ENCODE assay signal across 8 mouse cellular contexts in the genomic region with DNA sequence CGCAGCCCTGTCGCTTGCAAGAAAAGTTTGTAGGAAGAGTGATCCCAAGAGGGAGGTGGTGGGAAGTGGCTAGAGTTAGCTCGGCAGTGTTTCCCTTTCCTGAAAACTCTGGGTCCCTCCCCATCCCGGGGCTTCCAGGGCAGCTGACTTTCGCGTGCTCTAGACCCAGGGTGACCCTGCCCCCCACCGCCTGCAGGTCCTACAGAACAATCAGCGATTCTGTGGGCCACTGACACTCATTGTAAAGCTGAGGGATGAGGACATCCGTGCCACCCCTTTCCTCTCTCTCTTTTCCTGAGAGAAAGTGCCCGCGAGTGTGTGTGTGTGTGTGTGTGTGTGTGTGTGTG. TPM values are rescaled to one million over a fixed set of nuclear protein-coding genes. Genes with fewer than 3 reads are reported as not detected.
A peak's percentile ranks its signal among the peaks of the same experiment; 100 is the strongest.
DNase-seq lines count a peak whose midpoint lies in the region; ATAC-seq lines count a peak whose summit lies in the region.

No protein-coding gene starts in this region.

- H3K36me3 ChIP-seq in lung, embryonic 16.5 days (ENCODE audit: control insufficient read depth, insufficient read depth, low read length), result no peaks in the 10 kb centered on the region; the same call in 1 of the 2 replicates
- H3K36me3 ChIP-seq in hindbrain, embryonic 12.5 days, result no peaks in the 10 kb centered on the region
- no peaks in the 10 kb centered on the region for H3K36me3 ChIP-seq in liver, embryonic 15.5 days (replicated peaks)

- peak overlapping the region; percentile 96 for H3K27ac ChIP-seq in lung, embryonic 16.5 days (ENCODE audit: low read length)
- H3K27ac ChIP-seq in hindbrain, embryonic 12.5 days, result no peak overlapping the region
- H3K27ac ChIP-seq in liver, embryonic 15.5 days (replicated peaks), result peak overlapping the region; percentile 84

- no peaks in the 10 kb centered on the region for H3K27me3 ChIP-seq in lung, embryonic 16.5 days (ENCODE audit: control insufficient read depth, insufficient read depth, low read depth, low read length)
- H3K27me3 ChIP-seq in hindbrain, embryonic 12.5 days, result no peaks in the 10 kb centered on the region
- H3K27me3 ChIP-seq in liver, embryonic 15.5 days, result no peaks in the 10 kb centered on the region

- peaks cover 53% of the 10 kb centered on the region for H3K4me1 ChIP-seq in lung, embryonic 16.5 days (replicated peaks; ENCODE audit: control insufficient read depth, insufficient read depth, low read length)
- H3K4me1 ChIP-seq in hindbrain, embryonic 12.5 days, result peaks cover 52% of the 10 kb centered on the region
- H3K4me1 ChIP-seq in liver, embryonic 15.5 days (replicated peaks), result peaks cover 65% of the 10 kb centered on the region

- ATAC-seq in lung, embryonic 16.5 days (ENCODE audit: low read depth), result peak; percentile 21
- peak; percentile 30 for ATAC-seq in hindbrain, embryonic 12.5 days (ENCODE audit: low FRiP score)
- peak; percentile 43 for ATAC-seq in liver, embryonic 15.5 days (ENCODE audit: insufficient read depth)

- peak overlapping the region; percentile 77 for H3K4me2 ChIP-seq in lung, embryonic 16.5 days (ENCODE audit: low read depth, low read length)
- peak overlapping the region; percentile 89 for H3K4me2 ChIP-seq in hindbrain, embryonic 12.5 days (replicated peaks)
- H3K4me2 ChIP-seq in liver, embryonic 15.5 days, result peak overlapping the region; percentile 87

- H3K9me3 ChIP-seq in lung, embryonic 16.5 days (ENCODE audit: control insufficient read depth, low read length), result no peaks in the 10 kb centered on the region
- H3K9me3 ChIP-seq in hindbrain, embryonic 12.5 days (replicated peaks), result no peaks in the 10 kb centered on the region
- no peaks in the 10 kb centered on the region for H3K9me3 ChIP-seq in liver, embryonic 15.5 days (replicated peaks)

- DNase-seq in cerebellum, adult 18-20 months, result peak; percentile 14 to 15
- no peak for DNase-seq in cerebellum, adult 11 months
- no peak for DNase-seq in lung, postnatal 25 days (ENCODE audit: low spot score)
- peak; percentile 62 for DNase-seq in telencephalon, adult 2 months (ENCODE audit: low read depth, low spot score)
- DNase-seq in adrenal gland, adult (ENCODE audit: inconsistent age in 2 of 2, low spot score in 1 of 2), result no peak

- peak overlapping the region; percentile 91 for H3K9ac ChIP-seq in lung, embryonic 16.5 days (ENCODE audit: low read length)
- H3K9ac ChIP-seq in hindbrain, embryonic 12.5 days, result peak overlapping the region; percentile 72
- H3K9ac ChIP-seq in liver, embryonic 15.5 days, result peak overlapping the region; percentile 84

- under 1% methylated on average over 11 of the region's 11 CpGs for WGBS in lung, embryonic 16.5 days
- WGBS in hindbrain, embryonic 12.5 days, result 0% methylated on average over 11 of the region's 11 CpGs
- under 1% methylated on average over 11 of the region's 11 CpGs for WGBS in liver, embryonic 15.5 days (ENCODE audit: insufficient replicate concordance)

- H3K4me3 ChIP-seq in lung, embryonic 16.5 days (ENCODE audit: low read length), result peak overlapping the region; percentile 80
- peak overlapping the region; percentile 54 for H3K4me3 ChIP-seq in hindbrain, embryonic 12.5 days
- peak overlapping the region; percentile 78 for H3K4me3 ChIP-seq in liver, embryonic 15.5 days (replicated peaks)

RNA-seq across cellular contexts. Expression of gene Csrp1, which starts 9.5 kb away (rescaled TPM):
- 268 and 290 TPM in 2 replicates for polyA plus RNA-seq in lung, embryonic 16.5 days (2015; fragmentation: Nextera tagmentation; extraction: Ambion mirVana)
- 47.7 and 54.1 TPM in 2 replicates for polyA plus RNA-seq in hindbrain, embryonic 12.5 days (2016; fragmentation: Nextera tagmentation; extraction: Ambion mirVana)
- 32.7 and 33.8 TPM in 2 replicates for polyA plus RNA-seq in liver, embryonic 15.5 days (2015; fragmentation: Nextera tagmentation; extraction: Ambion mirVana)

RNA-seq across cellular contexts. Expression of gene Phlda3, which starts 36.6 kb away (rescaled TPM):
- polyA plus RNA-seq in lung, embryonic 16.5 days (2015; fragmentation: Nextera tagmentation; extraction: Ambion mirVana), result 62.8 and 63.2 TPM in 2 replicates
- polyA plus RNA-seq in hindbrain, embryonic 12.5 days (2016; fragmentation: Nextera tagmentation; extraction: Ambion mirVana), result 18.3 and 19.1 TPM in 2 replicates
- 6.2 and 6.7 TPM in 2 replicates for polyA plus RNA-seq in liver, embryonic 15.5 days (2015; fragmentation: Nextera tagmentation; extraction: Ambion mirVana)

RNA-seq across cellular contexts. Expression of gene Tnni1, which starts 49.9 kb away (rescaled TPM):
- polyA plus RNA-seq in lung, embryonic 16.5 days (2015; fragmentation: Nextera tagmentation; extraction: Ambion mirVana), result 92.3 and 105 TPM in 2 replicates
- 9.5 and 28.5 TPM in 2 replicates for polyA plus RNA-seq in hindbrain, embryonic 12.5 days (2016; fragmentation: Nextera tagmentation; extraction: Ambion mirVana)
- polyA plus RNA-seq in liver, embryonic 15.5 days (2015; fragmentation: Nextera tagmentation; extraction: Ambion mirVana), result 15.5 and 23.2 TPM in 2 replicates

Comparison
In these comparisons a context has a peak if more than half of its experiments do, and no peak if none do; other contexts are left out.
1. DNase-seq: peak in cerebellum, adult 18-20 months (2 of 2) and telencephalon, adult 2 months (single experiment); none in cerebellum, adult 11 months (single experiment), lung, postnatal 25 days (single experiment) and adrenal gland, adult (0 of 2).
2. Peak in every context shown above with its lines, with median percentiles within 50 percentile points of each other: ATAC-seq, H3K4me2 ChIP-seq, H3K4me3 ChIP-seq and H3K9ac ChIP-seq.